ENCODE assay signal across 8 mouse cellular contexts in the genomic region with DNA sequence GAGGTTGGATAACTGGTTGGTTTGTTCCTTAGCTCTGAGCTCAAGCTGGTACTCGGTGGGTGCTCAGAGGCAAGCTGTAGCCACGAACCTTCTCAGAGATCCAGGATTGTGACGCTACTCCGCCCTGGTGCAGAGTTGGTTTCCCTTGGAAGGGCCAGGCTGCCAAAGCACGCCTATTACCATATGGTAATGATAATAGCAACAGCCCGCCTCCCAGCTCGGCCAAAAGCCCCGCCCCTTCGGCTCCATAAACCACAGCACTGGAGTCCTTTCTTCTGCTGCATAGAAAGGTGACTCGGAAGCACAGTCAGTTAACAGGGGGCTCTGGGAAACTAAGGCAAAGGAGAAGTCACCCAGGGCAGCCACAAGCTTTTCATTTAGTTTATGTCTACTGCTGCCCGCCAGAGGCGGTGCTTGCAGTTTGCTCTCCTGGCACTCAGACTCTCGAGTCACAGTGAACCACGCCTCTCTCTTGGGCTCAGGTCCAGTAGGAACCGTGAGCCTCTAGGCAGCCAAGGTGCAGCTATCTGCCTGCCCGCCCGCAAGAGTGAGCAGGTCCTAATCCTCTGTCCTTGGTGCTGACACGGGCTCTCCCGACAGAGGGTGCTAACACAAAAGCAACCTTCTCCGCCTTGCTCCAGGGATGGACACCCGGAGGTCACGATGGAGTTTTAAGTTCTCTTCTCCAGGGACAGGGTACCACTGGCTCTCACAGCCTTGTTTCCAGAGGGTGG. TPM values are rescaled to one million over a fixed set of nuclear protein-coding genes. Genes with fewer than 3 reads are reported as not detected.
DNase-seq lines count a peak whose midpoint lies in the region; ATAC-seq and TF ChIP-seq lines count a peak whose summit lies in the region.

No protein-coding gene starts in this region.

- no peaks in the 10 kb centered on the region for H3K36me3 ChIP-seq in E14TG2a.4 (ENCODE audit: insufficient read depth, low read length)
- H3K36me3 ChIP-seq in limb, embryonic 11.5 days (ENCODE audit: control insufficient read depth, insufficient read depth, low read length): no peaks in the 10 kb centered on the region
- no peaks in the 10 kb centered on the region for H3K36me3 ChIP-seq in midbrain, embryonic 16.5 days (ENCODE audit: control insufficient read depth, insufficient read depth, low read length)

- H3K9me3 ChIP-seq in E14TG2a.4 (ENCODE audit: low read length): no peaks in the 10 kb centered on the region
- no peaks in the 10 kb centered on the region for H3K9me3 ChIP-seq in limb, embryonic 11.5 days (ENCODE audit: control insufficient read depth, low read length)
- no peaks in the 10 kb centered on the region for H3K9me3 ChIP-seq in midbrain, embryonic 16.5 days (replicated peaks; ENCODE audit: control insufficient read depth, low read length, poor library complexity, severe bottlenecking)

- no peak overlapping the region for H3K9ac ChIP-seq in limb, embryonic 11.5 days (ENCODE audit: low read length)
- H3K9ac ChIP-seq in midbrain, embryonic 16.5 days (ENCODE audit: low read depth, low read length): no peak overlapping the region

- H3K4me3 ChIP-seq in E14TG2a.4 (replicated peaks; ENCODE audit: low read length): peak overlapping the region; percentile 67
- no peak overlapping the region for H3K4me3 ChIP-seq in limb, embryonic 11.5 days (ENCODE audit: low read depth, low read length)
- no peak overlapping the region for H3K4me3 ChIP-seq in midbrain, embryonic 16.5 days (ENCODE audit: low read depth, low read length)

- TF ChIP-seq CTCF in E14TG2a.4 (conservative IDR thresholded peaks at IDR 0.05; ENCODE audit: low read length): no peak

- WGBS in limb, embryonic 11.5 days: 6% methylated on average over 22 of the region's 22 CpGs
- WGBS in midbrain, embryonic 16.5 days: 7% methylated on average over 22 of the region's 22 CpGs

- peak; percentile 37 for DNase-seq in adrenal gland, adult 2 months
- no peak for DNase-seq in adrenal gland, adult 18-20 months (ENCODE audit: low spot score in 2 of 2)
- peak; percentile 90 for DNase-seq in cerebellum, postnatal 14 days
- DNase-seq in heart, postnatal 4 days: peak; percentile 57
- DNase-seq in limb, embryonic 11.5 days (ENCODE audit: low spot score): peak; percentile 76

- H3K4me1 ChIP-seq in E14TG2a.4 (replicated peaks; ENCODE audit: low read depth, low read length): peaks cover 49% of the 10 kb centered on the region
- H3K4me1 ChIP-seq in limb, embryonic 11.5 days (ENCODE audit: control insufficient read depth, insufficient read depth, low read length): peaks cover 6% of the 10 kb centered on the region; the same call in 1 of the 2 replicates
- H3K4me1 ChIP-seq in midbrain, embryonic 16.5 days (ENCODE audit: control insufficient read depth, insufficient read depth, low read length): peaks cover 25% of the 10 kb centered on the region

- H3K4me2 ChIP-seq in limb, embryonic 11.5 days (ENCODE audit: low read depth, severe bottlenecking): no peak overlapping the region
- H3K4me2 ChIP-seq in midbrain, embryonic 16.5 days (ENCODE audit: low read length): 0 out of 2 replicates have a peak overlapping the region, but pooled peaks have one; percentile 10

- H3K27me3 ChIP-seq in E14TG2a.4 (ENCODE audit: insufficient read depth, low read length): peaks cover 62% of the 10 kb centered on the region
- H3K27me3 ChIP-seq in limb, embryonic 11.5 days (ENCODE audit: control insufficient read depth, insufficient read depth, low read length): peaks cover 59% of the 10 kb centered on the region
- H3K27me3 ChIP-seq in midbrain, embryonic 16.5 days (ENCODE audit: control insufficient read depth, insufficient read depth, low read depth, low read length): no peaks in the 10 kb centered on the region; the same call in 1 of the 2 replicates

- ATAC-seq in limb, embryonic 11.5 days (ENCODE audit: insufficient number of reproducible peaks, low FRiP score, low TSS enrichment, low read depth): no peak
- no peak for ATAC-seq in midbrain, embryonic 16.5 days
- ATAC-seq in erythroid progenitor cell, adult 5-6 weeks (replicated peaks; ENCODE audit: low FRiP score, poor library complexity, severe bottlenecking): no peak

- no peak overlapping the region for H3K27ac ChIP-seq in limb, embryonic 11.5 days (replicated peaks; ENCODE audit: low read depth, low read length)
- no peak overlapping the region for H3K27ac ChIP-seq in midbrain, embryonic 16.5 days (ENCODE audit: low read length)

RNA-seq across cellular contexts. Expression of gene Igsf21, which starts 2.6 kb away (rescaled TPM):
- 1 to 10 TPM; 4.5 to 6.9 TPM for total RNA-seq in adrenal gland, adult 2 months (2021)
- 1.3 and 2.3 TPM in 2 replicates for polyA plus RNA-seq in adrenal gland, adult 2 months (2012; rRNA removed)
- total RNA-seq in adrenal gland, adult 18-20 months (2021): 1 to 10 TPM; 3.1 to 7.2 TPM
- total RNA-seq in heart, postnatal 4 days (2021): under 1 TPM; 0.14 to 0.20 TPM
- 0.07 TPM in 1 of 2 replicates, not detected in the other for polyA plus RNA-seq in limb, embryonic 11.5 days (2014; fragmentation: Nextera tagmentation; extraction: Ambion mirVana)
- 114 and 119 TPM in 2 replicates for polyA plus RNA-seq in midbrain, embryonic 16.5 days (2015; fragmentation: Nextera tagmentation; extraction: Ambion mirVana)
- not detected in 2 replicates for total RNA-seq in erythroid progenitor cell, adult 5-6 weeks (2015; ENCODE audit: low replicate concordance)
- total RNA-seq in erythroid progenitor cell, adult 5-6 weeks (2017; ENCODE audit: low replicate concordance): not detected in 2 replicates

Comparison
In these comparisons a context has a peak if more than half of its experiments do, and no peak if none do; other contexts are left out.
1. DNase-seq: peak in adrenal gland, adult 2 months (single experiment), cerebellum, postnatal 14 days (2 of 2), heart, postnatal 4 days (single experiment) and limb, embryonic 11.5 days (single experiment); none in adrenal gland, adult 18-20 months (0 of 2).